Mouse (Mus musculus): ENCODE results near the gene Ccdc183.

The Ccdc183 gene

DNA sequence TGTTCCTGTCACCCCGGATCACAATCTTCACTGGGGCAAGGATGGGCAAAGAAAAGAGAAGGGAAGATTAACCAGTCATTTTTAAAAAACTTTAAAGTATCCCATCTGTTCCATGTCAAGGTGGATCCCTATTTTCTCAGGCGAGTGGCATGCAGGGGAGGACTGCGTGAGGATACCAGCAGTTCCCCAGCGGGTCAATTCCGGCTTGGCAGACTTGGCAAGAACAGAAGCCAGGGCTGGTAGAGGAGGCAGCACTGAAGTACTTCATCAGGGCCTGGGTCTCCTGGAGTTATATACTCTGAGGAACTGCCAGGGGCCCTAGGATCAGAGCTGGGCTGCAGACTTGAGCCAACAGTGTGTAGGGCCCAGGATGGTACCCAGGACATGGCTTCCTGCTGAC is 15.0 kb downstream of the Ccdc183 start:
- no peak for DNase-seq

DNA sequence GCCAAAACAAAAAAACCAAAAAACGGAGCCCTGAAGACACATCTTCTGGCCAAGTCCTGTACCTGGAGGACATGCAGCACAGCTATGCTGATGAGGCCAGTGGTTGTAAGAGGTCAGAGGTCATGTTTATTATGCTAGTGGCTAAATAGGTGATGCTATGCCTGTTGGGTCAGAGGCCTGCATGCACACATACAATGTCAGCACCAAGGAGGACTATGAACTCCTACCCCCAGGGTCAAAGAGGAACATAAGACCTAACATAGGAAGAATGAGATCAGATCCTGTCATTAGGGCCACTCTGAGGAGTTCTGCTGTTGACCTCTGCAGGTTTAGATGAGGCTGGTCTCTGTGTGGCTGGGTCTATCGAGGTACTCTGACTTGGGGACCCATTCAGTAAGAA is 17.4 kb downstream of the Ccdc183 start:
- DNase-seq, result no peak

DNA sequence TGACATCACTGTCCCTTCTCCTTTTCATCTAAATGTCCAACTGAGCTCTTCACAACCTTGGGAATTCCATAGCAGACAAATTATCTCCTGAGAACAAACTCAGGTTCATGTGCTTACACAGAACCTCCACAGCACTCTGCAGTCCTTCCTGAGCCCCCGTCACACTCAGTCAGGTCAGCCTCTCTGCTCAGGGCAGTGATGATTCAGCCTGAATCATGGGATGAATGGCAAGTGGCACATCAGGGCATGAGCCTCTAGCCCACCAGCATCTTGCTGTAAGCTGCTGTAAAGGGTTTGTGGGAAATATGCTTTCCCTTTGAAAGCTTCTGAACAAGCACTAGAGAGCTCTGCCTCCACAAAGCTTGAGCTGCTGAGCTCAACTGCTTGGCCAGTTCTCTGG is 18.7 kb downstream of the Ccdc183 start:
- no peak for DNase-seq

DNA sequence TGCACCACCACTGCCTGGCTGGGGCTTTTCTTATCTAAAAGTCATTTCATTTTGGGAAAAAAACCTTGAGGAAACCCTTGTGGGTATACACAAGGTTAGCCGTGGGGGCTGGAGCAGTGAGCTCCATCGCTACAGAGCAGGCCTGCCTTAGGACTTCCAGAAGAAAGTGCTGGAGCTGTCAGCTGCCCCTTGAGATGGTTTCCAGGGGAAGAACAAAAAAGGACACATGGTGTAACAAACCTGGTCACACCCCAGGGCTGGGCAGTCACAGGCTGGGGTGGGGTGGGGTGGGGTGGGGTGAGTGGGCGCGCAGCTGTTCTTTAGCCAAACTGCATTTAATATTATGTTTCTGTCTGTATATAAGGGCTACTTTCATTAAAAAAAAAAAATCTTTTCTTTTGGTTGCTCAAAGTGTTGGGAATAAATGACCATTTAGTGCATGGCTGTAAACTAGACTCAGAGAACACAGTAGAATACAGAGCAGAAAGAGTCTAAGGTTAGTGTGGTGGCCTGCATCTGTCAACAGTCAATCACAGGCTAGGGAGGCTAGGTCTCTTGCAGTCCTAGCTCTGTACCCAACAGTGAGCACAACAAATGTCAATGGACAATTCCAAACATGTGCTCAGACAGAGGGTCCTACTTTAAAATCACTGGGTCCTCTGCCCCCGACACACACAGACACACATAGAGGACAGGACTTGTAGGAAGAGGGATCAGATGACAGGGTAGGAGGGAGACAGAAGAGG is 20.5 kb downstream of the Ccdc183 start:
- no peak for DNase-seq

DNA sequence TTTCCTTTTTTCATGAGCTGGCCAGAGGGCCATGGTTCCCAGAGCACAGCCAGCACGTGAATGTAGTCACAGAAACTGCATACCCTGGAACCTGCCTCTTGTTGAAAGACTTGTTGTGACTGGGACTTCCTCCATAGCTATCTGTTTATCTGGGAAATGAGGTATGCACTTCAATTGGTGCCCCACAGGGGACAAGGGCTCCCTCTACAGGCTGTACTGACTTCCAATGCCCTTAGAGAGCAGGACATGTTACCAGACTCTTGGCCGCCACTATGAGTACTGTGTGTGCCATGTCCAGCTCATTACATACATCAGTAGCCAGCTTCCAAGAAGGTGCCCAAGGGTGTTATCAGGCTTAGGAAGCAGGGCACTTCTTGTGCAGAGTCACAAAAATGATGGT is 25.6 kb downstream of the Ccdc183 start:
- no peak for DNase-seq

DNA sequence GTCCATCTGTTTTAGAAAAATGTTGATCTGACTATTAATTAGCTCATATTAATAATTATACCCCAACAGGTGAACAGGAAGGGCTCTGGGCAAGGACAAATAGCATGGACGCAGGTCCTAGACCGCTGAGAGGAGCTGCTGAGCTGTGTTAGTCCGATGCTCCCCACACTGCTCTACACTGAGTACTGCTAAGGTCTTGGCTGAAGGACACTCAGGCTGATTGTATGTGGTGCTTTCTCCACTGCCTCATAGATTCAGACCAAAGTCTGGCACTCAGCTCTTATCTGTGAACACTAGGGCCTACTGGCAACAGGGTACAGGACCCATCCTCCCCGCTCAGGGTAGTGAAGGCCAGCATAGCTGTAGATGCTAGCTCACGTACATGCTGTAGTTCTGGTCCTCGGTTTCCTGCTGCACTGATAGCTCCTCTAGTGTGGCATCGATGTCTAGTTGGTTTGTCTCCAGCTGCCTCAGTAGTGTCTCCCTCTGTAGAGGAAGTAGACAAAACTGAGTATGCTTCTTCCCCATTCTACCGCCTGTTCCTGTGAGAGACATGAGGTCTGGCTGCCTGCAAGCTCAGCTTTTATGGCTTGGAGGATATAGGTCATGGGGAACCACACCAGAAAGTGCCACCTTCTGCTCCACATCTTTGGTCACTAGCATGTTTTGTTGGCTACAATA is 29.1 kb downstream of the Ccdc183 start:
- no peak for DNase-seq

DNA sequence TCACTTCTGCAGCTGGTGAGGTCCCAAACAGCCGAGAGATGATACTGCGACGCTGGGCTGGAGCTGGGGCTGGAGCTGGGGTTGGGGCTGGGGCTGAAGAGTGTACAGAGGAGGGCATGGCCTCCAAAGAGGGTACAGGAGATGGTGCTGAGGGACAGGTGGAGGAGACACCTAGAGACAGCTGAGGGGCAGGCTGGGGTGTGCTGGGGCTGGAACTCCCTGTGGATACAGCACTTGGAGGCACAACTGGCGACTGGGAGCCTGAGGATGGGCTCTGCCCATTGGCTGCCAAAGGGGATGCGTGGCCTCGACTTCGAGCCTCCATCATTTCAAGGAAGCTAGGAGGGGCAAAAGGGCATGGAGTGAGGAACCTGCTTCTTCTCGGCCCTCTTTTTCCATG is 30.2 kb downstream of the Ccdc183 start:
- DNase-seq, result no peak

DNA sequence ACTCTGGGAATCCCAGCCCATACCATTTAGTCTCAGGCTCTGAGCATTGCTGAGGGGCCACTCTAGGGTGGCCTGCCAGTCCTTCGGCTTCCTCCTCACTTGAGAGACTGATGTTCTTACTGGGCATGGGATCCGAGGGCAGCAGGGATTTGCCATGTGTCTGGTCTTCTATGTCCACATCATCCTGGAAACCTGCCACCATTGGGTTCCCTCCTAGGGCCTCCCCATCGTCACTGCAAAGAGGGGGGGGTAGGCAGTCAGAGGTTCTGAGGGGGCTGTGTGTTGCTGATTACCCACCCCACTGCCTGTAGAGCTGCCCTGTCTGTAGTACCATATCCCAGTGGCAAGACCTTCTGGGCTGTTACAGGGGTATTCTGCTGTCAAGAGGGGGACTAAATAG is 31.9 kb downstream of the Ccdc183 start:
- DNase-seq, result no peak

DNA sequence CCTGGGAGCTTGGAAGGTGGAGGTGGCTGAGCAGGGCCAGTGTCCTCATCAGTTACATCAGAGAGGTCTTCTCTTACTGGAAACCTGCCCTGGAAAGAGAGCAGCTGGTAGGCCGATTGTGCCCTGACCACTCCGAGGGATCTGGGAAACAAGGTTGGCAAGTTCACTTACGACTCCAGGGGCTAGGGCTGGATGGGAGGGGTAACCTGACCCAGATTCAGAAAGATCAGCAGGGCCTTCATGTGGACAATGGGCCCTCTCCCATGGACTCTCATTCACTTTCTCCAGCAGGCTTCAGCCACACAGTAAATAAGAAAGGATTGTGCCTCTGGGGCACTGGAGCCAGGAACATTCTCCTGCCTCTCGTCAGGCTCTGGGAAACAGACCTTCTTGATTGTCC is 32.6 kb downstream of the Ccdc183 start:
- DNase-seq, result no peak

DNA sequence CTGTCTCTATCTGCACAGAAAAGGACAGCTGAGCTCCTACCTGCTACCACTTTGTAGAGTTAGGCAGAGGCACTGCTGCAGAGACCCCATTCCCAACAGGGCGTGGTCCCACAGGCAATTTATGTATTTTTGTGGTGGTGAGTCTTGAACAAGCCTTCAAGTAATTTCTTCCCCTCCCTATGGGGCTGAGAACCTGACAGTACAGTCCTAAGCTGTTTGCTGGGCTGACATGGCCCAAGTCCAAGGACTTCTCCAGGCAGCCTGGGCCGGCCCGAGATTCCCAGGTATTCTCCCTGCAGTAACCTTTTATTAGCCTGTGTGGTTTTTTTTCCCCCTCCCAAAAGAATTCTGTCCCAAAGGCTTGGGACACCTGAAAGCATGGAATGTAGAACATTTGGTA is 33.3 kb downstream of the Ccdc183 start:
- DNase-seq, result no peak

DNA sequence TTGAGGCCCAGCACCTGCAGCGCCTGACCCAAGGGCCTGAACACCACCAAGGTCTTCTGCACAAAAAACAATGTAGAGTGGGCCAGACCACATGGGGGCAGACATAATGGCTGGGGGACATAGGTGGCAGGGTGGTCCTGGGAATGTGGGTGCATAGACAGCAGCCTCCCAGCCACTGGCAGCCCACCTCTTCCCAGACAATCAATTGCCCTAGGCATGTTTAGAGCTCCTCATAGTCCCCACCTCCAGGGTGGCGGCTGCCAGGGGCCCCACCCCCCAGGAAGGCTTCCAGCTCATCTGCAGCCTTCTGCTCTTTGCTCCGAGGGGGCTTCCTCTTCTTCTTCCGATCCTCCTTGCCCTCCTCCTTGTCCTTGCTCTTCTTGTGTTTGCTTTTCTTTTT is 33.9 kb downstream of the Ccdc183 start:
- no peak for DNase-seq

DNA sequence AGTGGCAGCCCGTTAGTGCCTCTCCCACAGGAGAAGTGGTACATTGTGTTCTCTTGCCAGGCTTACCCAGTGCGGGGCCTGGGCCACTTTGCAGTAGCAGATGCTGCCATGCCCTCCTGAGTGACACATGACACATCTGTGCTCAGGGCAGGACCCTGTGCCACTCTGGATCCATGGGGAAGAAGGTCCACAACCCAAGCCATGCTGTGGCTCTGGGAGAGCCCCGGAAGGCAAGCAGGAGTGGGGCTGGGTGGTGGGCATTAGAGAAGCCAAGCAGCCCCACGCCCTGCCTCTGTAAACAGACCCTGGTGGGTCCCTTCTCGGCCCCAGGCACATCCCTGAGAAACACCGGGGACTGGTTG is 34.4 kb downstream of the Ccdc183 start:
- no peak for DNase-seq

DNA sequence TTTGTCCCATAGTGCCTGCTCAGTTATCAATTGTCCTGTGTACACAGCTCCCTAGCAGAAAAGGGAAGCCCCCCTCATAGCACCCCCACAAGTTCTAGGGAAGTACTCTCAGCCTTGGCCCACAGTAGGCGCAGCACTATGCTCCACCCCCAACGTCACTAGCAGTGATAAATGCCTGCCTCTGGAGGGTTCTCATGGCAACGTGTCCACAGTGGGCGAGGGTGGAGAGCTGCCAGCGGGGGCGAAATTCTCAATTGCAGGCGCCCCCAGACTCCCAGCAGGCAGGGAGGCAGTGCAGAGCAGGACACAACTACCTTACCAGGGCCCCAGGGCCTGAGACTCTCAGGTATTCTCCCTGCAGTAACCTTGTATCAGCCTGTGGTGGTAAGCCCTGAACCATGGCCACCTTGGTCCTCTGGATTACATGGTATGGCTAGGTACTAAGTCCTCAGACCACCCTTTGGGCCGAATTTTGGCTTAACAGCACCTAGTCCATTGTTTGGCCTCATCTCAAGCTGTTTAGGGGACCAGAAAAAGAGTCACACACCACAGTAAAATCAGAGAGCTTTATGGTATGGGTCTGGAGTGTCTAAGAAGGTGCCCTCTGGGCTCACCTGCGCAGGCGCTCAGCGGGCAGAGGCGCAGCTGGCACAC is 34.9 kb downstream of the Ccdc183 start:
- peak; percentile 86 for DNase-seq

DNA sequence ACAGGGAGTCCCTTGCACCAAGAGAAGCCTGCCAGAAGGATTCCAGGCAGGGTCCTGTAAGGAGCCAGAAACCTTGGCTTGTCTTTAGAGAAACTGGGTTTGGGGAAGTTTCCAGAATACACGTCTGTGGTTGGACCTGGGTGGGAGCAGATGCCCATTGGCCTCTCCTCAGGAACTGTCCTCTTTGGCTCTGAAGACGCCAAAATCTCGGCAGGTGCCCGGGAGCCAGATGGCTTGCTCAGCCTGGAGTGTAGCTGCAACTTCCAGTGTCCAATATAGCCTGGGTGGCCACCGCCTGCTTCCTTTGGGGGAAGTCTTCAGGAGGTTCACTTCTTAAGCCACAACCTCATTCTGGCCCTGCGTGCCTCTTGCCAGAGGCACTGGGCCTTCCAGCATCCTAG is 35.6 kb downstream of the Ccdc183 start:
- DNase-seq, result no peak

DNA sequence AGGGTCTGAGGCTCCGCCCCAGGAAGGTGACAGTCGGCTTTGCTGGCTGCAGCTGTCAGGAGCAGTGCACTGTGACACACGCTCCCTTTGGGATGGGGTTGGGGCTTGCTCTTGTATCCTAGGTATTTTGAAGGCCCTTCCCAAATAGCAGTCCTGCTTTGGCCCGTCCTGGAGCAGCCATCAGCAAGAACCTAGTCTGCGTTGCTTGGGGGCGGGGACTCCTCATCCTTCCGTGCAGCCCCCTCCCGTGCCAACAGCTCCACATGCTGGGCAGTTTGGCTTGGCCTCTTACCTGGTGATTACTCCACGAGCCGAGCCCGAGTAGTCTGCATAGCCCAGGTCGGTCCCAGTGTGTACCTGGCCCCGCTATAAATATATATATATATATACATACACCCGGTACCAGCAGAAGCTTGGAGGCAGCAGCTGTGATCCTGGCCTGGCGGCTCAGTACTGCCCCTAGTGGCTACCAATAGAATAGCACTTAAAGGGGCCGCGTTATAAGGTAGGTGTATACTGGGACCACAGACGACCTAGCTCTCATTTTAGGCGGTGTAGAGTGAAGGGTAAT is 36.1 kb downstream of the Ccdc183 start, which contains the start of gene Ajm1:
Gene Ajm1, minus strand, starts transcription at position 464 of the 571 bp plus-strand sequence.
- DNase-seq, result peak; percentile 80

DNA sequence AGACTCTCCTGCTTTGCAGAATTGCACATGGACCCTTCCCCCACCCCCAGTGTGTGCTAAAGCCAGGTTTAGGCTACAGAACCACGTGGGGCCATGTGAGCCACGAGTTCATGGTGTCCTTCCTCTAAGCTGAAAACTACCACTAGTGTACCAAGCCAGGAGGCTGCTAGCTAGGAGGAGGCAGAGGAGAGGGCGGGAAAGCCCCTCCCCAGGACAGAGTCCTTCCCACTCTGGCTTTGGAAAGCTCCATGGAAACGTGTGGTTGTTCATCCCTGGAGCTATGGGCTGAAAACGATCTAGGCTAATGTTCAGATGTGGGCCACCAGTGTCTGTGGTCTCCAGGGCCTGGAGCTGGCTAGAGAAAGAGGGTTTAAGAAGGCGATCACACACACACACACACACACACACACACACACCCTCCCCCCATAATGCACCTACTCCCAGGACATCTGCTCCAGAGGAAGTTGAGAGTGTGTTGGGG is 36.8 kb downstream of the Ccdc183 start:
- DNase-seq, result peak; percentile 52

DNA sequence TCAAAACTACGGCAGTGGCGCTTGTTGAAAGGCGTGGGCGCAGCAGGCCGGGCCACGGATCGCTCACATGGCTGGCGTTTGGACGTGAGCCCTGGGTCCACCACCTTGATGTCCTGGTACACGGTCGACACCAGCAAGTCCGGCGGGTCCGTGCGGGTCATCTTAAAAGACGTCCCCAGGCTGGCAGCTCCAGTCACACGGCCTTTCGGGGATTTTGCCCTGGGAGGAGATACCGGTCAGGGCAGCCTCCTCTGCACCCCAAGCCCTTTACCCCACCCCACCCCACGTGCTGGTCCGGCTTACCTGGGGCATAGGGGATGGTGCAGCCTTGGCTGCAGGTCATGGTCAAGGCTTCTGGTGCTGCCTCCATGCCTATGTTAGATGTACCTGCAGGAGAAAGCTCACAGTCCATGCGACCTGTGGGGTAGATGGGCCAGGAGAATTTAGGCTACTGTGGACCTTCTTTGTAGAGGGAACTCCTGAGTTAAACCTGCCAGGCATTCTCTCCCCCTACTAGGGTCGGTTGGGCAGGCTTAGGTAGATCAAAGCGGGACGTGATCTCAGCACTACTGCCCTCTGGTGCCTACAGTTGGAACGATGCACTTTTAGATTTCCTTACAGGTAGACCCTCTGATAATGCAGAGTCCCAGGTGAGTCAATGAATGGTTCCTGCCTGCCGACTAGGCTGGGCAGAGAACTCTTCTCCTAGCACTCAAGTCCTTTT is 37.6 kb downstream of the Ccdc183 start:
- DNase-seq, result no peak

DNA sequence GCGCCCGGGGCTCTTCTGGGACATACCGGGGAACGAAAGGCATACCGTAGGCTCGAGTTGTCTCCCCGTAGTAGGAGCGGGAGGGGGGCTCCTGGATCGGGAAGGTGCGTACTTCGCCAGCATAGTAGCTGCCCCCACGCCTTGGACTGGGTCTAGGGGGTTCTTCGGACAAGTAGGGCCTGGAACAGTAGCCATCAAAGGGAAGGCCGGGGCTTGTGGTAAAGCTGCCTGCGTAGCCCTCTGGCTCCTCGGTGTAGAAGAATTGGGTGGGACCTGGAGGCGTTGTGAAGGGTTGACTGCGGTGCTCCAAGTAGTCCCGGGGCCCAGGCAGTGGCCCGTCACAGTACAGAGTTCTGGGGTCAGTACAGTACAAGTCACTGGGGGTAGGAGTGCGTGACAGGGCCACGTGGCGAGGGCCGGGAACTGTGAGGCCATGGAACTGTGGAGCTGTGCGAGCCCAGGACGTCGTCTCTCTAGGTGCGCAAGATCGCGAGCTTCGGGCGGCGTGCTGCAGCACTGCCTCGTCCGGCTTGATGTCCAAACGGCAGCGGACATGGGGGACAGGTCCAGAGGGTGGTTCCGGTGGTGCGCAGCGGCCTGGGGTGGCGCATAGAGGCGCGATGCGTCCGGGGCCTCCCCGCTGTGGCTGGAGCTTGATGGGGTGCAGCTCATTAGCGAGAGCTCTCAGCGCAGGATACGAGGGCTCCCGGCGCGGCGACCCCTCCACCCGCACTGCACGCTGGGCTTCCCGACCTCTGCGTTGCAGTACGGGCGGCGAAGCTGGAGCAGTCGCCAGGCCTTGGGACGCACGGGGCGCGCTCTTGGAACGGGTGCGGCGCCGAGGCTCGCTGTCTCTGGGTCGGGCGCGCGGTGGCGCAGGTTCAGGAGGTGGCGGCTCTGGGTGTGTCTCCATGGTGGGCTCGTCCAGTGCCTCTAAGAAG is 38.4 kb downstream of the Ccdc183 start:
- DNase-seq, result no peak

DNA sequence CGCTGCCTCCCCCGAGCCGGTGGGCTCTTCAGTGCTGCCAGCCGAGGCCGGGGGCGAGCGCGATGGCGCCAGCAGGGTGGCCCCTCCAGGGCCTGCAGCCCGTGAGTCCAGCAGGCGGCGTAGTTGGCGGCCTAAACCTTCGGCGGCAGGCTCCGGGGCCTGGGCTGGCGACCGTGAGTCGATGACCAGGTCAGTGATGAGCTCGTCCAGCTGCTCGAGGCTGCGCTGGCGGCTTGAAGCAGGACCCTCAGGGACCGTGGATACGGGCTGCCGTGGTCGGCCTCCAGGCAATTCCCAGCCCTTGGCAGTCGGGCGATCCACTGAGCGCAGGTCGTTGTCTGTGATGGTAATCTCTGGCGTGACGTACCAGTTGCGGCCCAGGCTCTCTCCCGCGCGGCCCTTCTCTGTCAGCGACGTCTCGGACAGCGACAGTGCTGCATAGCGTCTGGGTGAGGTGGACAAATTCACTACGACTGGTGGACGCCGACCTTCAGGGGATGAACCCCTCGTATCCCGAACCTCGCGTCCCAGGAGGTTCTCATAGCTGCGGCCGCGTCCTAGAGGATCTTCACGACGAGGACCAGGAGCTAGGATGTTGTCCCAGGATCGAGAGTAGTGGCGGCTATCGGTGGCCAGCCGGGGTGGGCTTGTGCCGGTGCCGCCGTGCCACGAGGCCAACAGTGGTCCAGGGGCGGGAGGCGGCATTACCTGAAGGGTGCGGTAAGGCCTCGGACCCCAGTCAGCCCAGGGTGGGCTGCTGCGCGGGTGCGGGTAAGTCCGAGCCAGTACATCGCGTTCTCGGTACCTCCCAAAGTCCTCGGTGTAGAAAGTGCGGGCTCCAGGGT is 39.3 kb downstream of the Ccdc183 start:
- DNase-seq, result no peak

DNA sequence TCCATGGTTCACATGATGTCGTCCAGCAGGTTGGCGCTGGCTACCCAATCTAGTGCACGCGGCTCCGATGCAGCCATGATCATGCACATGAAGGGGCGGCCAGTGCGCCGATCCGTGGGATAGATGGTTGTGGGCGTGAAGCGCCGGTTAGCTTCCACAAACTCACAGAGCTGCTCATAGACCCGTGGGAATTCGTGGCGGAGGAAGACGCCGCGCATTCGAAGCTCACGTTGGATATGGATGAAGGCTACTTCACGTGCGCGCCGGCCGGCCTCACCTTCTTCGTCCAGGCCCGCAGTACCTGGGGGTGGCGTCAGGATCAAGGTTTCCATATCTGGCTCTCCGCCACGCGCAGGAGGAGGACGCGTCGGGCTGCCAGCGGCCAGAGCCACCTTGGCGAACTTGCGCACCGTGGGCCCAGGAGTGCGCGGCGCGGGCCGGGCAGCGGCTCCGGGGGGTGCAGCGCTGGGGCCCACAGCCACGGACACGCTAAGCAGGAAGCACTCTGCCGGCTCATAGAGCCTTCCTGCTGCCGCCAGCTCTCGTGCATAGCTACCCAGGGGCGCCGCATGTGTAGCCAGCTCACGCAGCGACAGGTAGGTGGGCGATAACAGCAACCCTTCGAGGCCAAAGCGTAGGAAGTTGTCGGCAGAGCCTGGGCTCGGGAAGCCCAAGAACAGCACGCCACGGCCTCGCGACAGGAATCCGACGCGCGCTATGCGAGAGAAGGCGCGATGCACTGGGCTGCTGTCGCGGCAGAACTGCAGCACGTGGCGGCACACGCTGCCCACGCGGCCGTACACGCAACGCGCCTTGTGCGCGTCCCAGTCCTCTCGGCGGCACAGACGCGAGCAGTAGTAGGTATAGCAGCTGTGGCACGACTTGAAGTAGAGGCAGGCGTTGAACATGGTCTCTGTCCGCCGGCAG is 40.2 kb downstream of the Ccdc183 start:
- no peak for DNase-seq

Data from right cerebral cortex, postnatal 25 days (tissue).